Comparison of ENCODE assay signal across 8 mouse cellular contexts in the genomic region with DNA sequence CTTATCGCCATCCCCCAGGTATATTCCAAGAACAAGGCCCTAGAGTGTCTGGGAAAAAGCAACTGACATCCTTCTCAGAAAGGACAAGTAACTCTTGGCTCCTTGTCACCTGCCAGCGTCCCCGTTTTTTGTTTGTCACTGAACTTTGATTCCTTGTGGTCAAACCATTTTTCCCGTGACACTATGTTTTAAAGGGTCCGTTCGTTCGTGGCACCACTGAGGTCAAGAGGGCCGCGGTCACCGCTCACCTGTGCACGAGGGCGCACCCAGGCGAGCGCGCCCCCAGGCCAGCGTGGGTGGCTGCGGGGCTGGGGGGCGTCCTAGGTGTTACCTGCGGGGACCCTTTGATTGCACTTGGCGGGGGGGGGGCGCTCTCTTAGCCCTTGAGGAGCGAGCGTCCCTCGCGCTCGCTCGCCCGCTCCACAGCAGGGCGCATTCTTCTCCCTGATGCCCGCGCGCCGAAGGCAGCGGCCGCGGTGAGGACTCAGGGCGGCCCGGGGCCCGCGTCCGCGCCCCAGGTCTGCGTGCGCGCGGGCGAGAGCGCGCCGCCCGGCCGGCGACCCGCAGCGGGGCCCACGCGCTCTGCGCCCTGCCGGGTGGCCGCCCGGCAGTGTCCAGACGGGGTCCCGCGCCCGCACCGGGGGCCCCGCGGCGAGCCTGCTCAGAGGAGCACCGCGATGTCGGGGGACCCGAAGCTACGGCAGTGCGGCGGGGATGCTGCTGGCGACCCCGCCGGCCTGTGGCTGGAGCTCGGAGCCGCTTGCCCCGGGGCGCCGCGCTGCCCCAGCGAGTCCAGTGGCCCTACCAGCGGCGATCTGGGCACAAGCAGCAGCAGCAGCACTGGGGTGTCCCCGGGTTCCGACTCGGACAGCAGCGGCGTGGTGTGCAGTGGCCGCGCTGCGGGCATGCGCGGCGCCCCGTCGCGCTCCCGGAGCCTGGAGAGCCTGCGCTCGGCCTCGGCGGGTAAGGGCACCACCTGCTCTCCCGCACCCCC.
DNase-seq lines count a peak whose midpoint lies in the region; ATAC-seq and TF ChIP-seq lines count a peak whose summit lies in the region.

No protein-coding gene starts in this region.

- intact Hi-C loops in heart, postnatal 25 days (cut with DNase I): no loop called here

- H3K4me1 ChIP-seq in heart, embryonic 14.5 days (ENCODE audit: control insufficient read depth in 2 of 2, insufficient read depth in 2 of 2, low read length in 2 of 2): peaks cover 8 to 15% of the 10 kb centered on the region in 2 experiments
- H3K4me1 ChIP-seq in hindbrain, embryonic 15.5 days (replicated peaks): peaks cover 25% of the 10 kb centered on the region
- peaks cover 23% of the 10 kb centered on the region for H3K4me1 ChIP-seq in midbrain, embryonic 12.5 days
- no peaks in the 10 kb centered on the region for H3K4me1 ChIP-seq in lung, adult 2 months (ENCODE audit: control insufficient read depth, insufficient read depth, low read length)

- H3K27me3 ChIP-seq in heart, embryonic 14.5 days (ENCODE audit: control insufficient read depth, insufficient read depth, low read length): peaks cover 58% of the 10 kb centered on the region
- H3K27me3 ChIP-seq in hindbrain, embryonic 15.5 days: no peaks in the 10 kb centered on the region
- peaks cover 60% of the 10 kb centered on the region for H3K27me3 ChIP-seq in midbrain, embryonic 12.5 days

- no peak overlapping the region for H3K27ac ChIP-seq in heart, embryonic 14.5 days (replicated peaks in 1 of 2; ENCODE audit: control insufficient read depth in 1 of 2, insufficient read depth in 1 of 2, low read depth in 2 of 2, low read length in 2 of 2)
- H3K27ac ChIP-seq in hindbrain, embryonic 15.5 days (replicated peaks): peak overlapping the region; percentile 73
- no peak overlapping the region for H3K27ac ChIP-seq in midbrain, embryonic 12.5 days (replicated peaks)

- ATAC-seq in heart, embryonic 14.5 days (ENCODE audit: insufficient number of reproducible peaks, insufficient read depth, low FRiP score, low read depth): no peak
- peak; percentile 78 for ATAC-seq in hindbrain, embryonic 15.5 days (ENCODE audit: low FRiP score, low read depth)
- ATAC-seq in midbrain, embryonic 12.5 days (ENCODE audit: low FRiP score, low read depth): peak; percentile 72
- no peak for ATAC-seq in activated CD4-positive, CD25-positive, alpha-beta regulatory T cell, adult 4 months

- peak overlapping the region; percentile 65 to 70 for H3K4me3 ChIP-seq in heart, embryonic 14.5 days (ENCODE audit: control insufficient read depth in 1 of 2, insufficient read depth in 1 of 2, low read depth in 1 of 2, low read length in 2 of 2)
- H3K4me3 ChIP-seq in hindbrain, embryonic 15.5 days: peak overlapping the region; percentile 86
- peak overlapping the region; percentile 73 for H3K4me3 ChIP-seq in midbrain, embryonic 12.5 days
- no peak overlapping the region for H3K4me3 ChIP-seq in lung, adult 2 months (replicated peaks; ENCODE audit: extremely low read depth, low read depth, low read length)

- H3K9ac ChIP-seq in heart, embryonic 14.5 days (ENCODE audit: low read length): peak overlapping the region; percentile 70
- H3K9ac ChIP-seq in hindbrain, embryonic 15.5 days: peak overlapping the region; percentile 96
- peak overlapping the region; percentile 75 for H3K9ac ChIP-seq in midbrain, embryonic 12.5 days (replicated peaks)

- TF ChIP-seq CTCF in lung, adult 2 months (IDR thresholded peaks at IDR 0.05; ENCODE audit: insufficient read depth, low read length): no peak

- WGBS in heart, embryonic 14.5 days: under 1% methylated on average over 95 of the region's 108 CpGs
- WGBS in hindbrain, embryonic 15.5 days: under 1% methylated on average over 82 of the region's 108 CpGs
- under 1% methylated on average over 87 of the region's 108 CpGs for WGBS in midbrain, embryonic 12.5 days
- 2% methylated on average over 100 of the region's 108 CpGs for WGBS in lung, adult 2 months

- H3K4me2 ChIP-seq in heart, embryonic 14.5 days (ENCODE audit: low read length): peak overlapping the region; percentile 98
- H3K4me2 ChIP-seq in hindbrain, embryonic 15.5 days: peak overlapping the region; percentile 89
- peak overlapping the region; percentile 96 for H3K4me2 ChIP-seq in midbrain, embryonic 12.5 days (replicated peaks)

- H3K36me3 ChIP-seq in heart, embryonic 14.5 days (ENCODE audit: control insufficient read depth, insufficient read depth, low read length): no peaks in the 10 kb centered on the region
- no peaks in the 10 kb centered on the region for H3K36me3 ChIP-seq in hindbrain, embryonic 15.5 days
- no peaks in the 10 kb centered on the region for H3K36me3 ChIP-seq in midbrain, embryonic 12.5 days

- no peak for DNase-seq in heart, postnatal 25 days (ENCODE audit: low spot score)
- DNase-seq in R1 (ENCODE audit: low read depth, low spot score): peak; percentile 3
- peak; percentile 44 for DNase-seq in embryo, embryonic 10.5 days (ENCODE audit: low spot score)
- DNase-seq in lung, adult 2 months: no peak

- H3K9me3 ChIP-seq in heart, embryonic 14.5 days (ENCODE audit: control insufficient read depth, low read length): no peaks in the 10 kb centered on the region
- H3K9me3 ChIP-seq in hindbrain, embryonic 15.5 days: no peaks in the 10 kb centered on the region
- H3K9me3 ChIP-seq in midbrain, embryonic 12.5 days: no peaks in the 10 kb centered on the region

- no peak for TF ChIP-seq POLR2A in lung, adult 2 months (IDR thresholded peaks at IDR 0.05; ENCODE audit: borderline replicate concordance, extremely low read depth, low read depth, low read length)

Comparison
In these comparisons a context has a peak if more than half of its experiments do, and no peak if none do; other contexts are left out.
1. ATAC-seq: peak in hindbrain, embryonic 15.5 days (single experiment) and midbrain, embryonic 12.5 days (single experiment); none in heart, embryonic 14.5 days (single experiment) and activated CD4-positive, CD25-positive, alpha-beta regulatory T cell, adult 4 months (single experiment).
2. DNase-seq: peak in R1 (single experiment) and embryo, embryonic 10.5 days (single experiment); none in heart, postnatal 25 days (single experiment) and lung, adult 2 months (single experiment).
3. Peak in every context shown above with its lines, with median percentiles within 50 percentile points of each other: H3K4me2 ChIP-seq and H3K9ac ChIP-seq.